In the genomic region with DNA sequence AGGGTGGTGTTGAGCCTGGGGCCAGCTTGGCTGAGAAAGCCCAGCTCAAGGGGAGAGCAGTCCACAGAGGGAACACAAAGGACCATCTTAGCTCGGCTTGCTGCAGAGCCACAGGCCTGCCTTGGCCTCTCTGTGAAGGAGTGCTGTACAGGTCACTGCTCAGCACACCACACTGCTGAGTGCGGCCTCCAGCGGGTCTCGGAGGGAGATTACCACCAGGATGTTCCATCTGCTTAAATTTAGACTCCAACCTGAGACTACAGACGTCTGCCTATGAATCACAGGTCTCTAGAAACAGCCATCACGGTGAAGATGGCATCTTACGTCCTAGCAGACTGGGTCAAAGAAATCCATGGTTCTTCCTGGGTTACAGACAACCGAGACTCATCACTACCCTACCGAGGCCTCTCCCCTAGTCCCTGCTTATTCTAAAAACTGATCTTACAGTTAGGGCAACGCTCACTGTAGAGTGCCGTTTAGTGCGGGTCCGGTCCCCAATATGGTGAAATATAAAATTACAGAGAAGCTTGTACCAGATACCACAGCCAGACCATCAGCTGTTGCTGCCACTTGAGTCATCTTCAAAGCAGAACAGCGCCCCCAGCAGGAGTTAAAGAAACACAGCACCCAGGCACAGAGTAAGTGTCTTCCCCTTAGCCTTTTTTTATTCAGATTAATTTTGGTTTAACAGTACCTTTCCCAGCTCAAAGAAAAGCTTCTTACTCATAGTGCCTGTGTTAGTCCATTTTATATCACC, we compare ENCODE assay signal across 15 mouse cellular contexts. TPM values are rescaled to one million over a fixed set of nuclear protein-coding genes. Genes with fewer than 3 reads are reported as not detected.
DNase-seq lines count a peak whose midpoint lies in the region; TF ChIP-seq lines count a peak whose summit lies in the region.
"Had no signal": no experiment of that assay in that cellular context is flagged by ENCODE, and none has a peak within 500 bp of the region (broad histone marks: within the 10 kb centered on the region; RNA-seq: fewer than 3 reads in every experiment).

No protein-coding gene starts in this region.

- H3K27me3 ChIP-seq in cerebellum, adult 2 months (ENCODE audit: control insufficient read depth, insufficient read depth, low read length) = no peaks in the 10 kb centered on the region
- H3K27me3 ChIP-seq in thymus, adult 2 months (ENCODE audit: control insufficient read depth, insufficient read depth, low read length) = no peaks in the 10 kb centered on the region

- 62% methylated on average over 14 of the region's 14 CpGs for WGBS in cerebellum, adult 2 months
- WGBS in thymus, adult 2 months = 89% methylated on average over 14 of the region's 14 CpGs

- H3K4me3 ChIP-seq in cerebellum, adult 2 months (replicated peaks; ENCODE audit: insufficient read depth, low read depth, low read length) = no peak overlapping the region
- H3K4me3 ChIP-seq in layer of hippocampus, adult 2 months = no peak overlapping the region
- no peak overlapping the region for H3K4me3 ChIP-seq in thymus, adult 2 months (ENCODE audit: control insufficient read depth, insufficient read depth, low read length)
- H3K4me3 ChIP-seq: heart, embryonic 15.5 days; intestine, embryonic 15.5 days had no signal

- peaks cover 16% of the 10 kb centered on the region for H3K4me1 ChIP-seq in cerebellum, adult 2 months (ENCODE audit: control insufficient read depth, insufficient read depth, low read length)
- H3K4me1 ChIP-seq in thymus, adult 2 months (replicated peaks; ENCODE audit: control insufficient read depth, insufficient read depth, low read length) = peaks cover 15% of the 10 kb centered on the region

- H3K36me3 ChIP-seq in thymus, adult 2 months (ENCODE audit: control insufficient read depth, insufficient read depth, low read length) = no peaks in the 10 kb centered on the region
- H3K36me3 ChIP-seq: heart, embryonic 15.5 days; intestine, embryonic 15.5 days had no signal

- no peak overlapping the region for H3K27ac ChIP-seq in cerebellum, adult 2 months (ENCODE audit: insufficient read depth, low read length)
- H3K27ac ChIP-seq in layer of hippocampus, adult 2 months = no peak overlapping the region
- H3K27ac ChIP-seq in thymus, adult 2 months (ENCODE audit: control insufficient read depth, insufficient read depth, low read length) = no peak overlapping the region
- H3K27ac ChIP-seq: heart, embryonic 15.5 days; intestine, embryonic 15.5 days had no signal

- TF ChIP-seq CTCF in cerebellum, adult 2 months (IDR thresholded peaks at IDR 0.05; ENCODE audit: borderline replicate concordance, insufficient read depth, low read depth, low read length) = 0 out of 2 replicates have a peak, but pooled peaks have one; percentile 17
- peak; percentile 65 for TF ChIP-seq CTCF in layer of hippocampus, adult 2 months (conservative IDR thresholded peaks at IDR 0.05)
- no peak for TF ChIP-seq CTCF in thymus, adult 2 months (IDR thresholded peaks at IDR 0.05; ENCODE audit: borderline replicate concordance, control insufficient read depth, extremely low read depth, insufficient read depth, low read length, poor library complexity)

- no peak for DNase-seq in cerebellum, adult 2 months
- DNase-seq in cerebellum, adult 9-10 months = no peak
- DNase-seq in layer of hippocampus, adult 2 months (ENCODE audit: low spot score in 2 of 2) = no peak
- no peak for DNase-seq in layer of hippocampus, postnatal 36 days
- peak; percentile 87 for DNase-seq in A20 (ENCODE audit: low read depth, low spot score)
- peak; percentile 77 for DNase-seq in ZHBTc4 (ENCODE audit: low read depth, low spot score)
- no peak for DNase-seq in urinary bladder, postnatal 4 days (ENCODE audit: low spot score in 2 of 2)
- DNase-seq in thymus, adult 2 months = no peak
- DNase-seq: gastrocnemius, postnatal 10 days; kidney, postnatal 14 days; lung, postnatal 36 days; thymus, adult 18-20 months had no signal

- no peak for TF ChIP-seq POLR2A in cerebellum, adult 2 months (IDR thresholded peaks at IDR 0.05; ENCODE audit: borderline replicate concordance, insufficient read depth, low read length)
- TF ChIP-seq POLR2A in thymus, adult 2 months (IDR thresholded peaks at IDR 0.05; ENCODE audit: control insufficient read depth, extremely low read depth, insufficient read depth, low read length, poor library complexity) = no peak

RNA-seq across cellular contexts. Expression of gene Tnfrsf13c, which starts 2.9 kb away (rescaled TPM):
- polyA plus RNA-seq in cerebellum, adult 2 months (2012; rRNA removed) = 0.89 and 0.93 TPM in 2 replicates
- total RNA-seq in layer of hippocampus, adult 2 months (2021) = under 1 TPM; 0.54 to 0.79 TPM
- total RNA-seq in layer of hippocampus, postnatal 36 days (2021) = under 1 TPM; 0.30 to 0.62 TPM
- polyA plus RNA-seq in thymus, adult 2 months (2012; rRNA removed) = 4.3 and 7.0 TPM in 2 replicates
- polyA plus RNA-seq: heart, embryonic 15.5 days; intestine, embryonic 15.5 days had no signal

RNA-seq across cellular contexts. Expression of gene Shisa8, which starts 8.7 kb away (rescaled TPM):
- 65.4 and 69.9 TPM in 2 replicates for polyA plus RNA-seq in cerebellum, adult 2 months (2012; rRNA removed)
- 1 to 10 TPM in 1 of 2 experiments, under 1 TPM in 1; 0.95 to 1.2 TPM for total RNA-seq in layer of hippocampus, adult 2 months (2021)
- under 1 TPM; 0.72 to 0.76 TPM for total RNA-seq in layer of hippocampus, postnatal 36 days (2021)
- polyA plus RNA-seq in thymus, adult 2 months (2012; rRNA removed) = 0.93 and 1.1 TPM in 2 replicates
- total RNA-seq: gastrocnemius, postnatal 10 days had no signal

RNA-seq across cellular contexts. Expression of gene Cenpm, which starts 23.3 kb away (rescaled TPM):
- polyA plus RNA-seq in cerebellum, adult 2 months (2012; rRNA removed) = 3.2 and 3.6 TPM in 2 replicates
- total RNA-seq in layer of hippocampus, adult 2 months (2021) = 1 to 10 TPM; 2.5 TPM
- total RNA-seq in layer of hippocampus, postnatal 36 days (2021) = 1 to 10 TPM; 2.7 to 4.0 TPM
- polyA plus RNA-seq in thymus, adult 2 months (2012; rRNA removed) = 44.8 and 68.0 TPM in 2 replicates

RNA-seq across cellular contexts. Expression of gene 1500009C09Rik, which starts 30.9 kb away (rescaled TPM):
- 195 and 218 TPM in 2 replicates for polyA plus RNA-seq in cerebellum, adult 2 months (2012; rRNA removed)
- 100 to 1,000 TPM; 105 to 108 TPM for total RNA-seq in layer of hippocampus, adult 2 months (2021)
- total RNA-seq in layer of hippocampus, postnatal 36 days (2021) = 100 to 1,000 TPM in 1 of 2 experiments, 10 to 100 TPM in 1; 98.3 to 115 TPM
- 0.08 and 0.24 TPM in 2 replicates for polyA plus RNA-seq in thymus, adult 2 months (2012; rRNA removed)
- total RNA-seq: gastrocnemius, postnatal 10 days had no signal
- polyA plus RNA-seq: heart, embryonic 15.5 days; liver, adult 2 months had no signal

RNA-seq across cellular contexts. Expression of gene Sept3, which starts 53.4 kb away (rescaled TPM):
- 306 and 367 TPM in 2 replicates for polyA plus RNA-seq in cerebellum, adult 2 months (2012; rRNA removed)
- 100 to 1,000 TPM; 652 to 661 TPM for total RNA-seq in layer of hippocampus, adult 2 months (2021)
- 100 to 1,000 TPM; 608 to 622 TPM for total RNA-seq in layer of hippocampus, postnatal 36 days (2021)
- polyA plus RNA-seq in thymus, adult 2 months (2012; rRNA removed) = 3.4 and 4.6 TPM in 2 replicates

Comparison
In these comparisons a context has a peak if more than half of its experiments do, and no peak if none do; other contexts are left out.
1. DNase-seq: peak in A20 (single experiment) and ZHBTc4 (single experiment); none in cerebellum, adult 2 months (0 of 2), cerebellum, adult 9-10 months (single experiment), layer of hippocampus, adult 2 months (0 of 2), layer of hippocampus, postnatal 36 days (0 of 2), urinary bladder, postnatal 4 days (0 of 2) and thymus, adult 2 months (single experiment).